Mouse (Mus musculus): Measurements from ENCODE around the gene Zdhhc24.

Zdhhc24 gene

GRCm38 (mm10) chr19:4879324-4879703, 846 bp downstream of the Zdhhc24 start:
- no peak for DNase-seq

GRCm38 (mm10) chr19:4883961-4884360, 5.5 kb downstream of the Zdhhc24 start:
- DNase-seq = no peak

- peak; percentile 92 for DNase-seq
These were observed 11.3 kb downstream of the Zdhhc24 start for GRCm38 (mm10) chr19:4889791-4890190.

GRCm38 (mm10) chr19:4891798-4892197, 13.3 kb downstream of the Zdhhc24 start:
- DNase-seq = no peak

- no peak for DNase-seq
These were observed 18.5 kb downstream of the Zdhhc24 start for GRCm38 (mm10) chr19:4896780-4897520.

GRCm38 (mm10) chr19:4898972-4899371, 20.5 kb downstream of the Zdhhc24 start:
- DNase-seq = no peak

- no peak for DNase-seq
These were observed 21.4 kb downstream of the Zdhhc24 start for GRCm38 (mm10) chr19:4899888-4900287.

GRCm38 (mm10) chr19:4905979-4906794, 27.7 kb downstream of the Zdhhc24 start, which contains the start of gene Bbs1:
Bbs1 (minus strand) TSS chr19:4906628.
- peak; percentile 98 for DNase-seq

GRCm38 (mm10) chr19:4908107-4908506, 29.6 kb downstream of the Zdhhc24 start:
- no peak for DNase-seq

- no peak for DNase-seq
These were observed 30.9 kb downstream of the Zdhhc24 start for GRCm38 (mm10) chr19:4909376-4909775.

GRCm38 (mm10) chr19:4915924-4916603, 37.6 kb downstream of the Zdhhc24 start:
- DNase-seq = peak; percentile 91

GRCm38 (mm10) chr19:4916827-4917226, 38.4 kb downstream of the Zdhhc24 start:
- no peak for DNase-seq

- no peak for DNase-seq
These were observed 41.2 kb downstream of the Zdhhc24 start for GRCm38 (mm10) chr19:4919652-4920051.

GRCm38 (mm10) chr19:4925121-4925860, 46.8 kb downstream of the Zdhhc24 start:
- DNase-seq = no peak

- DNase-seq = peak; percentile 100
These were observed 49.5 kb downstream of the Zdhhc24 start, which contains the start of gene Dpp3 for GRCm38 (mm10) chr19:4927904-4928531. Dpp3 (minus strand) TSS chr19:4928287.

GRCm38 (mm10) chr19:4928781-4929180, 50.3 kb downstream of the Zdhhc24 start:
- no peak for DNase-seq

Measured in heart, adult 11 months (tissue).